Mouse (Mus musculus) bone marrow macrophage, adult 2 months (primary cell): ENCODE data around the gene Pik3r4.
"Not testable (repeated sequence)": the region's sequence is repeated elsewhere in the genome, so short reads cannot be mapped to it uniquely, and the experiment has no call there.

Experiments used
- CTCF ChIP-seq: IDR thresholded peaks from 2 replicates; pipeline ENCODE4 v1.5.1; 2012; ENCODE audit warnings: low read depth, mild to moderate bottlenecking, low read length, moderate library complexity
- POLR2A ChIP-seq: IDR thresholded peaks from 2 replicates; pipeline ENCODE4 v1.6.1; 2012; ENCODE audit warnings: mild to moderate bottlenecking, low read depth, low read length, borderline replicate concordance

- TF ChIP-seq POLR2A, CTCF: not testable (repeated sequence)
Measured at GRCm38 (mm10) chr9:105641377-105641776, 1.4 kb upstream of the Pik3r4 start.
